ENCODE assay signal across 11 mouse cellular contexts in the genomic region with DNA sequence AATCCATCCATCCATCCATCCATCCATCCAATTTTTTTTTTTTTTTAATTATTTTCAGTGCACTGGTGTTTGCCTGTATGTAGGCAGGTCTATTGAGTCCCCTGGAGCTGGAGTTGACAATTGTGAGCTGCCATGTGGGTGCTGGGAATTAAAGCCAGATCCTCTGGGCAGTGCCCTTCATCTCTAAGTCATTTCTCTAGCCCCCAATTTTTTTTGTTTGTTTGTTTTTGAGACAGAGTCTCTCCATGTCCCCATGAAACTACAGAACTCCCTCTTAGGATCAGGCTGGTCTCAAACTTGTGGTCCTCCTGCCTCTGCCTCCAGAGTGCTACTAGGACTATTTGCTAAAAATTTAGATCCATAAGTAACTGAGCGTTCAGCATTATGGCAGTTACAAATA. TPM values are rescaled to one million over a fixed set of nuclear protein-coding genes. Genes with fewer than 3 reads are reported as not detected.
A peak's percentile ranks its signal among the peaks of the same experiment; 100 is the strongest.
DNase-seq lines count a peak whose midpoint lies in the region; ATAC-seq lines count a peak whose summit lies in the region.
"Had no signal": no experiment of that assay in that cellular context is flagged by ENCODE, and none has a peak within 500 bp of the region (broad histone marks: within the 10 kb centered on the region; RNA-seq: fewer than 3 reads in every experiment).

No protein-coding gene starts in this region.

- no peak overlapping the region for H3K9ac ChIP-seq in heart, embryonic 14.5 days (ENCODE audit: low read length)
- H3K9ac ChIP-seq in embryonic facial prominence, embryonic 13.5 days = peak overlapping the region; percentile 74; the same call in 1 of the 2 replicates
- peak overlapping the region; percentile 69 for H3K9ac ChIP-seq in hindbrain, embryonic 16.5 days (ENCODE audit: low read depth, low read length)
- H3K9ac ChIP-seq in midbrain, embryonic 13.5 days (replicated peaks) = peak overlapping the region; percentile 71

- peaks cover 8 to 9% of the 10 kb centered on the region in 2 experiments for H3K4me1 ChIP-seq in heart, embryonic 14.5 days (ENCODE audit: control insufficient read depth in 2 of 2, insufficient read depth in 2 of 2, low read length in 2 of 2)
- peaks cover 20% of the 10 kb centered on the region for H3K4me1 ChIP-seq in embryonic facial prominence, embryonic 13.5 days
- H3K4me1 ChIP-seq in hindbrain, embryonic 16.5 days (ENCODE audit: control insufficient read depth, insufficient read depth, low read depth, low read length) = peaks cover 7% of the 10 kb centered on the region
- peaks cover 18% of the 10 kb centered on the region for H3K4me1 ChIP-seq in midbrain, embryonic 13.5 days (replicated peaks)

- WGBS in heart, embryonic 14.5 days = 93% methylated on average over 1 of the region's 1 CpGs
- WGBS in embryonic facial prominence, embryonic 13.5 days = 92% methylated on average over 1 of the region's 1 CpGs
- WGBS in hindbrain, embryonic 16.5 days = 100% methylated on average over 1 of the region's 1 CpGs
- WGBS in midbrain, embryonic 13.5 days = 95% methylated on average over 1 of the region's 1 CpGs

- H3K36me3 ChIP-seq in heart, embryonic 14.5 days (ENCODE audit: control insufficient read depth, insufficient read depth, low read length) = no peaks in the 10 kb centered on the region
- H3K36me3 ChIP-seq in embryonic facial prominence, embryonic 13.5 days = no peaks in the 10 kb centered on the region
- H3K36me3 ChIP-seq in hindbrain, embryonic 16.5 days (ENCODE audit: control insufficient read depth, insufficient read depth, low read length) = no peaks in the 10 kb centered on the region
- H3K36me3 ChIP-seq in midbrain, embryonic 13.5 days = no peaks in the 10 kb centered on the region

- no peak overlapping the region for H3K27ac ChIP-seq in heart, embryonic 14.5 days (replicated peaks in 1 of 2; ENCODE audit: control insufficient read depth in 1 of 2, insufficient read depth in 1 of 2, low read depth in 2 of 2, low read length in 2 of 2)
- H3K27ac ChIP-seq in embryonic facial prominence, embryonic 13.5 days = no peak overlapping the region
- H3K27ac ChIP-seq in hindbrain, embryonic 16.5 days (ENCODE audit: low read depth, low read length) = peak overlapping the region; percentile 88
- H3K27ac ChIP-seq in midbrain, embryonic 13.5 days = peak overlapping the region; percentile 91

- no peak overlapping the region for H3K4me3 ChIP-seq in heart, embryonic 14.5 days (ENCODE audit: control insufficient read depth in 1 of 2, insufficient read depth in 1 of 2, low read depth in 1 of 2, low read length in 2 of 2)
- H3K4me3 ChIP-seq in embryonic facial prominence, embryonic 13.5 days = peak overlapping the region; percentile 45; the same call in 1 of the 2 replicates
- no peak overlapping the region for H3K4me3 ChIP-seq in hindbrain, embryonic 16.5 days (ENCODE audit: low read length)
- peak overlapping the region; percentile 41 for H3K4me3 ChIP-seq in midbrain, embryonic 13.5 days (replicated peaks)

- H3K9me3 ChIP-seq in heart, embryonic 14.5 days (ENCODE audit: control insufficient read depth, low read length) = no peaks in the 10 kb centered on the region
- H3K9me3 ChIP-seq in embryonic facial prominence, embryonic 13.5 days = no peaks in the 10 kb centered on the region
- no peaks in the 10 kb centered on the region for H3K9me3 ChIP-seq in hindbrain, embryonic 16.5 days (ENCODE audit: control insufficient read depth, low read length)
- H3K9me3 ChIP-seq in midbrain, embryonic 13.5 days = no peaks in the 10 kb centered on the region

- no peak for ATAC-seq in heart, embryonic 14.5 days (ENCODE audit: insufficient number of reproducible peaks, insufficient read depth, low FRiP score, low read depth)
- ATAC-seq in embryonic facial prominence, embryonic 13.5 days (ENCODE audit: insufficient number of reproducible peaks, insufficient read depth, low FRiP score, low TSS enrichment, low read depth) = no peak
- no peak for ATAC-seq in hindbrain, embryonic 16.5 days
- no peak for ATAC-seq in midbrain, embryonic 13.5 days
- ATAC-seq in inflammation-experienced regulatory T-cells, adult 6 months = no peak

- H3K27me3 ChIP-seq in heart, embryonic 14.5 days (ENCODE audit: control insufficient read depth, insufficient read depth, low read length) = no peaks in the 10 kb centered on the region
- no peaks in the 10 kb centered on the region for H3K27me3 ChIP-seq in embryonic facial prominence, embryonic 13.5 days
- H3K27me3 ChIP-seq in hindbrain, embryonic 16.5 days (replicated peaks; ENCODE audit: control insufficient read depth, insufficient read depth, low read length) = no peaks in the 10 kb centered on the region
- peaks cover 5% of the 10 kb centered on the region; the same call in 1 of the 2 replicates for H3K27me3 ChIP-seq in midbrain, embryonic 13.5 days

- H3K4me2 ChIP-seq in heart, embryonic 14.5 days (ENCODE audit: low read length) = peak overlapping the region; percentile 76
- peak overlapping the region; percentile 70 for H3K4me2 ChIP-seq in embryonic facial prominence, embryonic 13.5 days
- H3K4me2 ChIP-seq in hindbrain, embryonic 16.5 days (ENCODE audit: low read length) = peak overlapping the region; percentile 60
- peak overlapping the region; percentile 59 for H3K4me2 ChIP-seq in midbrain, embryonic 13.5 days (replicated peaks)

- DNase-seq in heart, adult 9 months (ENCODE audit: low spot score in 2 of 2) = no peak
- no peak for DNase-seq in adrenal gland, adult 8-10 months
- no peak for DNase-seq in gastrocnemius, postnatal 4 days (ENCODE audit: low spot score in 2 of 2)

RNA-seq across cellular contexts. Expression of gene Hnrnph1, which starts 4.9 kb away (rescaled TPM):
- 226 and 241 TPM in 2 replicates for polyA plus RNA-seq in heart, embryonic 14.5 days (2014; fragmentation: Nextera tagmentation; extraction: Ambion mirVana)
- 541 and 593 TPM in 2 replicates for polyA plus RNA-seq in embryonic facial prominence, embryonic 13.5 days (2015; fragmentation: Nextera tagmentation; extraction: Ambion mirVana)
- polyA plus RNA-seq in hindbrain, embryonic 16.5 days (2015; fragmentation: Nextera tagmentation; extraction: Ambion mirVana) = 384 and 414 TPM in 2 replicates
- 686 and 713 TPM in 2 replicates for polyA plus RNA-seq in midbrain, embryonic 13.5 days (2015; fragmentation: Nextera tagmentation; extraction: Ambion mirVana)
- 100 to 1,000 TPM; 165 to 402 (median 286) TPM for total RNA-seq in adrenal gland, adult 8-10 months (2022)
- 100 to 1,000 TPM; 217 to 271 TPM for total RNA-seq in gastrocnemius, postnatal 4 days (2021)
- polyA plus RNA-seq in inflammation-experienced regulatory T-cells, adult 6 months (2017; shearing (Covaris generic)) = 100 to 1,000 TPM; 155 to 240 (median 214) TPM

RNA-seq across cellular contexts. Expression of gene Cby3, which starts 17.6 kb away (rescaled TPM):
- polyA plus RNA-seq in heart, embryonic 14.5 days (2014; fragmentation: Nextera tagmentation; extraction: Ambion mirVana) = 0.31 TPM in 1 of 2 replicates, not detected in the other
- 0.52 and 0.54 TPM in 2 replicates for polyA plus RNA-seq in embryonic facial prominence, embryonic 13.5 days (2015; fragmentation: Nextera tagmentation; extraction: Ambion mirVana)
- 0.86 and 2.6 TPM in 2 replicates for polyA plus RNA-seq in hindbrain, embryonic 16.5 days (2015; fragmentation: Nextera tagmentation; extraction: Ambion mirVana)
- 0.40 and 0.47 TPM in 2 replicates for polyA plus RNA-seq in midbrain, embryonic 13.5 days (2015; fragmentation: Nextera tagmentation; extraction: Ambion mirVana)
- total RNA-seq in adrenal gland, adult 8-10 months (2022) = not detected
- total RNA-seq in gastrocnemius, postnatal 4 days (2021) = not detected
- not detected for polyA plus RNA-seq in inflammation-experienced regulatory T-cells, adult 6 months (2017; shearing (Covaris generic))
- total RNA-seq: common myeloid progenitor, adult 5-6 weeks; gastrocnemius, postnatal 36 days; left cerebral cortex, postnatal 10 days had no signal

RNA-seq across cellular contexts. Expression of gene Canx, which starts 46.4 kb away (rescaled TPM):
- 197 and 211 TPM in 2 replicates for polyA plus RNA-seq in heart, embryonic 14.5 days (2014; fragmentation: Nextera tagmentation; extraction: Ambion mirVana)
- polyA plus RNA-seq in embryonic facial prominence, embryonic 13.5 days (2015; fragmentation: Nextera tagmentation; extraction: Ambion mirVana) = 289 and 322 TPM in 2 replicates
- 303 and 304 TPM in 2 replicates for polyA plus RNA-seq in hindbrain, embryonic 16.5 days (2015; fragmentation: Nextera tagmentation; extraction: Ambion mirVana)
- polyA plus RNA-seq in midbrain, embryonic 13.5 days (2015; fragmentation: Nextera tagmentation; extraction: Ambion mirVana) = 262 TPM in 2 replicates
- total RNA-seq in adrenal gland, adult 8-10 months (2022) = 100 to 1,000 TPM; 459 to 558 (median 506) TPM
- 100 to 1,000 TPM; 216 to 225 TPM for total RNA-seq in gastrocnemius, postnatal 4 days (2021)
- 100 to 1,000 TPM; 189 to 258 (median 196) TPM for polyA plus RNA-seq in inflammation-experienced regulatory T-cells, adult 6 months (2017; shearing (Covaris generic))

RNA-seq across cellular contexts. Expression of gene Rufy1, which starts 59.0 kb away (rescaled TPM):
- polyA plus RNA-seq in heart, embryonic 14.5 days (2014; fragmentation: Nextera tagmentation; extraction: Ambion mirVana) = 27.1 and 28.6 TPM in 2 replicates
- polyA plus RNA-seq in embryonic facial prominence, embryonic 13.5 days (2015; fragmentation: Nextera tagmentation; extraction: Ambion mirVana) = 25.3 and 28.2 TPM in 2 replicates
- polyA plus RNA-seq in hindbrain, embryonic 16.5 days (2015; fragmentation: Nextera tagmentation; extraction: Ambion mirVana) = 23.5 and 25.1 TPM in 2 replicates
- 25.0 and 27.4 TPM in 2 replicates for polyA plus RNA-seq in midbrain, embryonic 13.5 days (2015; fragmentation: Nextera tagmentation; extraction: Ambion mirVana)
- 10 to 100 TPM; 41.9 to 56.9 (median 49.4) TPM for total RNA-seq in adrenal gland, adult 8-10 months (2022)
- total RNA-seq in gastrocnemius, postnatal 4 days (2021) = 10 to 100 TPM; 22.3 to 23.5 TPM
- 10 to 100 TPM in 2 of 3 experiments, 1 to 10 TPM in 1; 7.8 to 13.4 (median 12.2) TPM for polyA plus RNA-seq in inflammation-experienced regulatory T-cells, adult 6 months (2017; shearing (Covaris generic))

Comparison
In these comparisons a context has a peak if more than half of its experiments do, and no peak if none do; other contexts are left out.
1. H3K27ac ChIP-seq: peak in hindbrain, embryonic 16.5 days (single experiment) and midbrain, embryonic 13.5 days (single experiment); none in heart, embryonic 14.5 days (0 of 2) and embryonic facial prominence, embryonic 13.5 days (single experiment).
2. H3K4me3 ChIP-seq: peak in embryonic facial prominence, embryonic 13.5 days (single experiment) and midbrain, embryonic 13.5 days (single experiment); none in heart, embryonic 14.5 days (0 of 2) and hindbrain, embryonic 16.5 days (single experiment).
3. Peak in every context shown above with its lines, with median percentiles within 50 percentile points of each other: H3K4me2 ChIP-seq.